Mouse (Mus musculus) neural tube, embryonic 14.5 days (tissue): ENCODE results near the gene Pacs1. TPM values are rescaled to one million over a fixed set of nuclear protein-coding genes. Genes with fewer than 3 reads are reported as not detected.
"Not testable (repeated sequence)": the region's sequence is repeated elsewhere in the genome, so short reads cannot be mapped to it uniquely, and the experiment has no call there.

Experiments
- ATAC-seq: fragments of 200-750 bp; cut with Nextera tagmentation; 2 replicates; pipeline ENCODE4 v1.8.0; 2017; ENCODE audit warnings: low read depth, mild to moderate bottlenecking, moderate TSS enrichment, moderate library complexity
- H3K27ac ChIP-seq: fragments of 300-500 bp; sonication (generic); 2 replicates; pipeline ENCODE4 v1.5.1; 2014; ENCODE audit warnings: low read depth, mild to moderate bottlenecking, control low read depth, low read length, moderate library complexity, mixed read lengths
- H3K27me3 ChIP-seq: fragments of 300-500 bp; sonication (generic); 2 replicates; pipeline ENCODE4 v1.6.1; 2014; ENCODE audit warnings: low read length; ENCODE audit not compliant: control insufficient read depth, insufficient read depth
- H3K36me3 ChIP-seq: fragments of 300-500 bp; sonication (generic); 2 replicates; pipeline ENCODE4 v1.6.1; 2014; ENCODE audit warnings: low read length, mixed read lengths; ENCODE audit not compliant: control insufficient read depth, insufficient read depth
- H3K4me1 ChIP-seq: fragments of 300-500 bp; sonication (generic); 2 replicates; pipeline ENCODE4 v1.6.1; 2014; ENCODE audit warnings: low read length; ENCODE audit not compliant: control insufficient read depth, insufficient read depth
- H3K4me2 ChIP-seq: fragments of 300-500 bp; sonication (generic); 2 replicates; pipeline ENCODE4 v1.6.1; 2014; ENCODE audit warnings: mild to moderate bottlenecking, low read depth, low read length, control low read depth
- H3K4me3 ChIP-seq: fragments of 300-500 bp; sonication (generic); 2 replicates; pipeline ENCODE4 v1.5.1; 2014; ENCODE audit warnings: low read depth, low read length, control low read depth, mixed read lengths
- H3K9ac ChIP-seq: fragments of 300-500 bp; sonication (generic); replicated peaks from 2 replicates; pipeline ENCODE4 v1.6.1; 2014; ENCODE audit warnings: low read depth, mild to moderate bottlenecking, control low read depth, low read length, mixed read lengths
- H3K9me3 ChIP-seq: fragments of 300-500 bp; sonication (generic); 2 replicates; pipeline ENCODE4 v1.6.1; 2016; ENCODE audit warnings: low read length; ENCODE audit not compliant: control insufficient read depth
- WGBS: fragments of 180-500 bp; shearing (Covaris S2); extraction: QIAGEN DNeasy Blood & Tissue Kit; methylation state at CpG from one replicate; pipeline ENCODE4 v1.1.7; 2014; 5-methylcytosine and 5-hydroxymethylcytosine counted together
- polyA plus RNA-seq: library from polyadenylated mRNA; unstranded; fragments of >200 nt; fragmentation: Nextera tagmentation; extraction: Ambion mirVana; gene quantifications from 2 replicates; pipeline ENCODE4 v1.2.1, GENCODE M21; 2014

Gene Pacs1
- polyA plus RNA-seq, 1 experiment from 2014 or later = 56.9 TPM

- H3K4me2 ChIP-seq = peak overlapping the region; percentile 94
- H3K4me3 ChIP-seq = peak overlapping the region; percentile 89
- peak; percentile 55 for ATAC-seq
- peaks cover 16% of the 10 kb centered on the region for H3K36me3 ChIP-seq
- peak overlapping the region; percentile 85 for H3K9ac ChIP-seq
- H3K9me3 ChIP-seq = no peaks in the 10 kb centered on the region
- 0% methylated on average over 27 of the region's 30 CpGs for WGBS
- H3K4me1 ChIP-seq = peaks cover 13% of the 10 kb centered on the region; the same call in 1 of the 2 replicates
- H3K27me3 ChIP-seq = no peaks in the 10 kb centered on the region
- H3K27ac ChIP-seq = peak overlapping the region; percentile 87
These were observed 558 bp downstream of the Pacs1 start for GRCm38 (mm10) chr19:5272326-5272795.

- Histone ChIP-seq H3K4me2 (peak overlapping the region; percentile 94), H3K9ac (0 out of 2 replicates have a peak overlapping the region, but pooled peaks have one; percentile 85), H3K27me3 (no peaks in the 10 kb centered on the region), H3K4me1 (peaks cover 13% of the 10 kb centered on the region; the same call in 1 of the 2 replicates), H3K9me3 (no peaks in the 10 kb centered on the region), H3K4me3 (peak overlapping the region; percentile 89), H3K36me3 (peaks cover 15% of the 10 kb centered on the region), H3K27ac (no peak overlapping the region)
- ATAC-seq = no peak
- 47% methylated on average over 1 of the region's 1 CpGs for WGBS
These were observed 1.5 kb downstream of the Pacs1 start for GRCm38 (mm10) chr19:5271430-5271829.

GRCm38 (mm10) chr19:5269392-5269791, 3.5 kb downstream of the Pacs1 start:
- ATAC-seq = no peak
- Histone ChIP-seq H3K4me1 (peaks cover 13% of the 10 kb centered on the region; the same call in 1 of the 2 replicates), H3K36me3 (peaks cover 6% of the 10 kb centered on the region), H3K4me2 (no peak overlapping the region), H3K27me3 (no peaks in the 10 kb centered on the region), H3K9me3 (no peaks in the 10 kb centered on the region), H3K9ac (no peak overlapping the region), H3K4me3 (no peak overlapping the region), H3K27ac (no peak overlapping the region)
- 87% methylated on average over 5 of the region's 5 CpGs for WGBS

GRCm38 (mm10) chr19:5268875-5269274, 4.0 kb downstream of the Pacs1 start:
- 93% methylated on average over 3 of the region's 3 CpGs for WGBS
- Histone ChIP-seq H3K27ac (no peak overlapping the region), H3K9ac (no peak overlapping the region), H3K4me1 (peaks cover 13% of the 10 kb centered on the region; the same call in 1 of the 2 replicates), H3K4me3 (no peak overlapping the region), H3K4me2 (no peak overlapping the region), H3K9me3 (no peaks in the 10 kb centered on the region), H3K36me3 (peaks cover 1% of the 10 kb centered on the region; the same call in 1 of the 2 replicates), H3K27me3 (no peaks in the 10 kb centered on the region)
- ATAC-seq = no peak

GRCm38 (mm10) chr19:5268017-5268416, 4.9 kb downstream of the Pacs1 start:
- Histone ChIP-seq H3K4me1 (peaks cover 13% of the 10 kb centered on the region; the same call in 1 of the 2 replicates), H3K36me3 (no peaks in the 10 kb centered on the region), H3K9ac (no peak overlapping the region), H3K27me3 (no peaks in the 10 kb centered on the region), H3K4me3 (no peak overlapping the region), H3K4me2 (no peak overlapping the region), H3K27ac (no peak overlapping the region), H3K9me3 (no peaks in the 10 kb centered on the region)
- ATAC-seq = no peak

- no peak overlapping the region for H3K4me3 ChIP-seq
- no peaks in the 10 kb centered on the region for H3K9me3 ChIP-seq
- WGBS = 97% methylated on average over 5 of the region's 5 CpGs
- no peak overlapping the region for H3K4me2 ChIP-seq
- no peaks in the 10 kb centered on the region for H3K27me3 ChIP-seq
- peaks cover 11% of the 10 kb centered on the region; the same call in 1 of the 2 replicates for H3K4me1 ChIP-seq
- no peak overlapping the region for H3K9ac ChIP-seq
- no peaks in the 10 kb centered on the region for H3K36me3 ChIP-seq
- no peak for ATAC-seq
- H3K27ac ChIP-seq = no peak overlapping the region
These were observed 5.9 kb downstream of the Pacs1 start for GRCm38 (mm10) chr19:5267015-5267414.

GRCm38 (mm10) chr19:5257140-5257539, 15.8 kb downstream of the Pacs1 start:
- Histone ChIP-seq H3K4me1 (no peaks in the 10 kb centered on the region), H3K27me3 (no peaks in the 10 kb centered on the region), H3K4me3 (no peak overlapping the region), H3K9ac (no peak overlapping the region), H3K27ac (no peak overlapping the region), H3K36me3 (no peaks in the 10 kb centered on the region), H3K4me2 (no peak overlapping the region), H3K9me3 (no peaks in the 10 kb centered on the region)
- WGBS = 58% methylated on average over 3 of the region's 3 CpGs
- no peak for ATAC-seq

- H3K27me3 ChIP-seq, ATAC-seq, H3K4me2 ChIP-seq, H3K4me1 ChIP-seq, H3K36me3 ChIP-seq, H3K27ac ChIP-seq, H3K9me3 ChIP-seq, H3K4me3 ChIP-seq, H3K9ac ChIP-seq: not testable (repeated sequence)
- 100% methylated on average over 1 of the region's 1 CpGs for WGBS
These were observed 35.9 kb downstream of the Pacs1 start for GRCm38 (mm10) chr19:5236981-5237380.

- Histone ChIP-seq H3K4me1 (no peaks in the 10 kb centered on the region), H3K36me3 (no peaks in the 10 kb centered on the region), H3K27me3 (no peaks in the 10 kb centered on the region), H3K4me2 (no peak overlapping the region), H3K9ac (no peak overlapping the region), H3K27ac (no peak overlapping the region), H3K4me3 (no peak overlapping the region), H3K9me3 (no peaks in the 10 kb centered on the region)
- WGBS = 89% methylated on average over 4 of the region's 4 CpGs
- ATAC-seq = no peak
These were observed 40.2 kb downstream of the Pacs1 start for GRCm38 (mm10) chr19:5232696-5233095.
